Mouse (Mus musculus): ENCODE measurements around the gene Mknk2. TPM values are rescaled to one million over a fixed set of nuclear protein-coding genes. Genes with fewer than 3 reads are reported as not detected.

Gene Mknk2
- polyA plus RNA-seq, 1 experiment from 2014 or later: 38.4 TPM

- Histone ChIP-seq H3K4me3 (ENCODE audit: low read depth, low read length) (no peak overlapping the region), H3K27ac (ENCODE audit: low read depth, low read length) (no peak overlapping the region), H3K36me3 (ENCODE audit: control insufficient read depth, insufficient read depth) (peaks cover 52% of the 10 kb centered on the region), H3K27me3 (replicated peaks; ENCODE audit: control insufficient read depth, insufficient read depth, low read length) (no peaks in the 10 kb centered on the region), H3K9ac (ENCODE audit: low read depth, low read length) (no peak overlapping the region), H3K9me3 (ENCODE audit: control insufficient read depth) (no peaks in the 10 kb centered on the region), H3K4me2 (replicated peaks; ENCODE audit: low read depth) (no peak overlapping the region), H3K4me1 (replicated peaks; ENCODE audit: control insufficient read depth, insufficient read depth, low read length) (no peaks in the 10 kb centered on the region)
- TF ChIP-seq CTCF (IDR thresholded peaks at IDR 0.05; ENCODE audit: low read depth): no peak
- ATAC-seq: no peak
- WGBS: 88% methylated on average over 10 of the region's 10 CpGs
Observed at GRCm38 (mm10) chr10:80646936-80647335, 31.0 kb downstream of the Mknk2 start.

GRCm38 (mm10) chr10:80635345-80635744, 42.6 kb downstream of the Mknk2 start:
- peaks cover 72% of the 10 kb centered on the region for H3K36me3 ChIP-seq (ENCODE audit: control insufficient read depth, insufficient read depth)
- no peaks in the 10 kb centered on the region for H3K27me3 ChIP-seq (replicated peaks; ENCODE audit: control insufficient read depth, insufficient read depth, low read length)
- 0 out of 2 replicates have a peak, but pooled peaks cover 3% of the 10 kb centered on the region for H3K4me1 ChIP-seq (replicated peaks; ENCODE audit: control insufficient read depth, insufficient read depth, low read length)
- peak overlapping the region; percentile 62 for H3K27ac ChIP-seq (ENCODE audit: low read depth, low read length)
- H3K9ac ChIP-seq (ENCODE audit: low read depth, low read length): no peak overlapping the region
- no peak overlapping the region for H3K4me3 ChIP-seq (ENCODE audit: low read depth, low read length)
- TF ChIP-seq CTCF (IDR thresholded peaks at IDR 0.05; ENCODE audit: low read depth): no peak
- 47% methylated on average over 6 of the region's 6 CpGs for WGBS
- peak; percentile 51 for ATAC-seq
- no peaks in the 10 kb centered on the region for H3K9me3 ChIP-seq (ENCODE audit: control insufficient read depth)
- no peak overlapping the region for H3K4me2 ChIP-seq (replicated peaks; ENCODE audit: low read depth)

- peaks cover 13% of the 10 kb centered on the region; the same call in 1 of the 2 replicates for H3K36me3 ChIP-seq (ENCODE audit: control insufficient read depth, insufficient read depth)
- ATAC-seq: no peak
- H3K4me3 ChIP-seq (ENCODE audit: low read depth, low read length): no peak overlapping the region
- no peaks in the 10 kb centered on the region for H3K27me3 ChIP-seq (replicated peaks; ENCODE audit: control insufficient read depth, insufficient read depth, low read length)
- H3K4me2 ChIP-seq (replicated peaks; ENCODE audit: low read depth): no peak overlapping the region
- no peak overlapping the region for H3K27ac ChIP-seq (ENCODE audit: low read depth, low read length)
- WGBS: 86% methylated on average over 9 of the region's 9 CpGs
- H3K9me3 ChIP-seq (ENCODE audit: control insufficient read depth): no peaks in the 10 kb centered on the region
- H3K9ac ChIP-seq (ENCODE audit: low read depth, low read length): no peak overlapping the region
- no peak for TF ChIP-seq CTCF (IDR thresholded peaks at IDR 0.05; ENCODE audit: low read depth)
- no peaks in the 10 kb centered on the region; the same call in 1 of the 2 replicates for H3K4me1 ChIP-seq (replicated peaks; ENCODE audit: control insufficient read depth, insufficient read depth, low read length)
Observed at GRCm38 (mm10) chr10:80628925-80629324, 49.0 kb downstream of the Mknk2 start.

- TF ChIP-seq CTCF (IDR thresholded peaks at IDR 0.05; ENCODE audit: low read depth): no peak
- Histone ChIP-seq H3K4me1 (replicated peaks; ENCODE audit: control insufficient read depth, insufficient read depth, low read length) (no peaks in the 10 kb centered on the region; the same call in 1 of the 2 replicates), H3K27ac (ENCODE audit: low read depth, low read length) (no peak overlapping the region), H3K36me3 (ENCODE audit: control insufficient read depth, insufficient read depth) (peaks cover 12% of the 10 kb centered on the region; the same call in 1 of the 2 replicates), H3K9ac (ENCODE audit: low read depth, low read length) (no peak overlapping the region), H3K4me3 (ENCODE audit: low read depth, low read length) (no peak overlapping the region), H3K27me3 (replicated peaks; ENCODE audit: control insufficient read depth, insufficient read depth, low read length) (no peaks in the 10 kb centered on the region), H3K4me2 (replicated peaks; ENCODE audit: low read depth) (0 out of 2 replicates have a peak overlapping the region, but pooled peaks have one; percentile 17), H3K9me3 (ENCODE audit: control insufficient read depth) (no peaks in the 10 kb centered on the region)
- 0 out of 2 replicates have a peak, but pooled peaks have one; percentile 6 for ATAC-seq
- WGBS: 8% methylated on average over 2 of the region's 2 CpGs
Observed at GRCm38 (mm10) chr10:80627685-80628084, 50.2 kb downstream of the Mknk2 start.

GRCm38 (mm10) chr10:80625764-80626163, 52.1 kb downstream of the Mknk2 start:
- Histone ChIP-seq H3K27me3 (replicated peaks; ENCODE audit: control insufficient read depth, insufficient read depth, low read length) (no peaks in the 10 kb centered on the region), H3K9me3 (ENCODE audit: control insufficient read depth) (no peaks in the 10 kb centered on the region), H3K9ac (ENCODE audit: low read depth, low read length) (no peak overlapping the region), H3K36me3 (ENCODE audit: control insufficient read depth, insufficient read depth) (peaks cover 9% of the 10 kb centered on the region; the same call in 1 of the 2 replicates), H3K27ac (ENCODE audit: low read depth, low read length) (peak overlapping the region; percentile 83), H3K4me1 (replicated peaks; ENCODE audit: control insufficient read depth, insufficient read depth, low read length) (no peaks in the 10 kb centered on the region; the same call in 1 of the 2 replicates), H3K4me3 (ENCODE audit: low read depth, low read length) (no peak overlapping the region), H3K4me2 (replicated peaks; ENCODE audit: low read depth) (0 out of 2 replicates have a peak overlapping the region, but pooled peaks have one; percentile 6)
- 59% methylated on average over 4 of the region's 4 CpGs for WGBS
- no peak for ATAC-seq
- TF ChIP-seq CTCF (IDR thresholded peaks at IDR 0.05; ENCODE audit: low read depth): no peak

GRCm38 (mm10) chr10:80623457-80624191, 54.3 kb downstream of the Mknk2 start:
- Histone ChIP-seq H3K27ac (ENCODE audit: low read depth, low read length) (peak overlapping the region; percentile 92), H3K4me3 (ENCODE audit: low read depth, low read length) (peak overlapping the region; percentile 84), H3K27me3 (replicated peaks; ENCODE audit: control insufficient read depth, insufficient read depth, low read length) (no peaks in the 10 kb centered on the region), H3K9me3 (ENCODE audit: control insufficient read depth) (no peaks in the 10 kb centered on the region), H3K4me1 (replicated peaks; ENCODE audit: control insufficient read depth, insufficient read depth, low read length) (no peaks in the 10 kb centered on the region; the same call in 1 of the 2 replicates), H3K36me3 (ENCODE audit: control insufficient read depth, insufficient read depth) (no peaks in the 10 kb centered on the region), H3K4me2 (replicated peaks; ENCODE audit: low read depth) (peak overlapping the region; percentile 83), H3K9ac (ENCODE audit: low read depth, low read length) (peak overlapping the region; percentile 84)
- WGBS: 13% methylated on average over 15 of the region's 15 CpGs
- TF ChIP-seq CTCF (IDR thresholded peaks at IDR 0.05; ENCODE audit: low read depth): peak; percentile 26; the same call in 1 of the 2 replicates
- ATAC-seq: no peak
